Mouse (Mus musculus) embryonic facial prominence, embryonic 13.5 days (tissue): ENCODE measurements around the gene Gstm6. TPM values are rescaled to one million over a fixed set of nuclear protein-coding genes. Genes with fewer than 3 reads are reported as not detected.
"Not testable (repeated sequence)": the region's sequence is repeated elsewhere in the genome, so short reads cannot be mapped to it uniquely, and the experiment has no call there.

Experiments used
- ATAC-seq: fragments of 200-750 bp; cut with Nextera tagmentation; 2 replicates; pipeline ENCODE4 v1.8.0; 2017; ENCODE audit warnings: low read depth; ENCODE audit not compliant: insufficient number of reproducible peaks, insufficient read depth, low FRiP score, low TSS enrichment
- H3K27ac ChIP-seq: fragments of 300-500 bp; sonication (generic); 2 replicates; pipeline ENCODE4 v1.5.1; 2015; ENCODE audit warnings: moderate library complexity, mild to moderate bottlenecking, inconsistent platforms
- H3K27me3 ChIP-seq: fragments of 300-500 bp; sonication (generic); 2 replicates; pipeline ENCODE4 v1.6.1; 2015; ENCODE audit warnings: mild to moderate bottlenecking, inconsistent platforms
- H3K36me3 ChIP-seq: fragments of 300-500 bp; sonication (generic); 2 replicates; pipeline ENCODE4 v1.6.1; 2015; ENCODE audit warnings: mild to moderate bottlenecking, inconsistent platforms
- H3K4me1 ChIP-seq: fragments of 300-500 bp; sonication (generic); 2 replicates; pipeline ENCODE4 v1.6.1; 2015; ENCODE audit warnings: inconsistent platforms
- H3K4me2 ChIP-seq: fragments of 300-500 bp; sonication (generic); 2 replicates; pipeline ENCODE4 v1.6.1; 2015; ENCODE audit warnings: moderate library complexity, mild to moderate bottlenecking, inconsistent platforms
- H3K4me3 ChIP-seq: fragments of 300-500 bp; sonication (generic); 2 replicates; pipeline ENCODE4 v1.5.1; 2015; ENCODE audit warnings: mild to moderate bottlenecking, inconsistent platforms
- H3K9ac ChIP-seq: fragments of 300-500 bp; sonication (generic); 2 replicates; pipeline ENCODE4 v1.6.1; 2015; ENCODE audit warnings: mild to moderate bottlenecking, inconsistent platforms
- H3K9me3 ChIP-seq: fragments of 300-500 bp; sonication (generic); 2 replicates; pipeline ENCODE4 v1.6.1; 2016; ENCODE audit warnings: inconsistent platforms
- WGBS: fragments of 180-500 bp; shearing (Covaris S2); methylation state at CpG from one replicate; pipeline ENCODE4 v1.1.7; 2015; ENCODE audit warnings: mixed read lengths; 5-methylcytosine and 5-hydroxymethylcytosine counted together
- polyA plus RNA-seq: library from polyadenylated mRNA; unstranded; fragments of >200 nt; fragmentation: Nextera tagmentation; extraction: Ambion mirVana; gene quantifications from 2 replicates; pipeline ENCODE4 v1.2.1, GENCODE M21; 2015

The Gstm6 gene
- polyA plus RNA-seq, 1 experiment from 2014 or later, result 13.5 TPM

- no peak overlapping the region for H3K9ac ChIP-seq
- no peaks in the 10 kb centered on the region for H3K36me3 ChIP-seq
- H3K27ac ChIP-seq, result no peak overlapping the region
- ATAC-seq, result no peak
- WGBS, result 90% methylated on average over 3 of the region's 3 CpGs
- H3K4me1 ChIP-seq, result no peaks in the 10 kb centered on the region
- no peaks in the 10 kb centered on the region for H3K27me3 ChIP-seq
- H3K4me3 ChIP-seq, result no peak overlapping the region
- H3K9me3 ChIP-seq, result no peaks in the 10 kb centered on the region
- H3K4me2 ChIP-seq, result no peak overlapping the region
Observed at GRCm38 (mm10) chr3:107925335-107925734, 18.2 kb downstream of the Gstm6 start.

- H3K27ac ChIP-seq, result no peak overlapping the region
- 91% methylated on average over 5 of the region's 5 CpGs for WGBS
- H3K9ac ChIP-seq, result no peak overlapping the region
- H3K4me1 ChIP-seq, result 0 out of 2 replicates have a peak, but pooled peaks cover 5% of the 10 kb centered on the region
- no peak overlapping the region for H3K4me2 ChIP-seq
- no peaks in the 10 kb centered on the region for H3K27me3 ChIP-seq
- no peaks in the 10 kb centered on the region for H3K9me3 ChIP-seq
- H3K4me3 ChIP-seq, result no peak overlapping the region
- no peak for ATAC-seq
- H3K36me3 ChIP-seq, result no peaks in the 10 kb centered on the region
Observed at GRCm38 (mm10) chr3:107920348-107920747, 23.2 kb downstream of the Gstm6 start.

GRCm38 (mm10) chr3:107917783-107918408, 25.7 kb downstream of the Gstm6 start:
- Histone ChIP-seq H3K4me2 (no peak overlapping the region), H3K9me3 (no peaks in the 10 kb centered on the region), H3K9ac (no peak overlapping the region), H3K4me3 (no peak overlapping the region), H3K36me3 (no peaks in the 10 kb centered on the region), H3K27me3 (no peaks in the 10 kb centered on the region), H3K4me1 (0 out of 2 replicates have a peak, but pooled peaks cover 5% of the 10 kb centered on the region), H3K27ac (no peak overlapping the region)
- 40% methylated on average over 7 of the region's 7 CpGs for WGBS
- no peak for ATAC-seq

GRCm38 (mm10) chr3:107917097-107917496, 26.5 kb downstream of the Gstm6 start:
- Histone ChIP-seq H3K4me3 (no peak overlapping the region), H3K27ac (no peak overlapping the region), H3K4me1 (0 out of 2 replicates have a peak, but pooled peaks cover 5% of the 10 kb centered on the region), H3K9me3 (no peaks in the 10 kb centered on the region), H3K36me3 (no peaks in the 10 kb centered on the region), H3K9ac (no peak overlapping the region), H3K4me2 (no peak overlapping the region), H3K27me3 (no peaks in the 10 kb centered on the region)
- 83% methylated on average over 3 of the region's 3 CpGs for WGBS
- no peak for ATAC-seq

GRCm38 (mm10) chr3:107916674-107917073, 26.9 kb downstream of the Gstm6 start:
- Histone ChIP-seq H3K36me3 (no peaks in the 10 kb centered on the region), H3K9ac (no peak overlapping the region), H3K27me3 (no peaks in the 10 kb centered on the region), H3K27ac (no peak overlapping the region), H3K4me3 (no peak overlapping the region), H3K9me3 (no peaks in the 10 kb centered on the region), H3K4me2 (no peak overlapping the region), H3K4me1 (0 out of 2 replicates have a peak, but pooled peaks cover 5% of the 10 kb centered on the region)
- no peak for ATAC-seq
- 84% methylated on average over 15 of the region's 15 CpGs for WGBS

GRCm38 (mm10) chr3:107905942-107906341, 37.6 kb downstream of the Gstm6 start:
- Histone ChIP-seq H3K9me3 (no peaks in the 10 kb centered on the region), H3K36me3 (no peaks in the 10 kb centered on the region), H3K4me3 (no peak overlapping the region), H3K27me3 (no peaks in the 10 kb centered on the region), H3K4me1 (0 out of 2 replicates have a peak, but pooled peaks cover 16% of the 10 kb centered on the region), H3K4me2 (no peak overlapping the region), H3K27ac (no peak overlapping the region), H3K9ac (no peak overlapping the region)
- no peak for ATAC-seq
- WGBS, result 63% methylated on average over 6 of the region's 6 CpGs

GRCm38 (mm10) chr3:107900955-107901673, 42.4 kb downstream of the Gstm6 start:
- no peak for ATAC-seq
- H3K4me2 ChIP-seq, result no peak overlapping the region
- H3K4me1 ChIP-seq, result peaks cover 18% of the 10 kb centered on the region
- H3K9me3 ChIP-seq, result no peaks in the 10 kb centered on the region
- peaks cover 27% of the 10 kb centered on the region for H3K36me3 ChIP-seq
- H3K9ac ChIP-seq, result no peak overlapping the region
- H3K4me3 ChIP-seq, result no peak overlapping the region
- 64% methylated on average over 11 of the region's 11 CpGs for WGBS
- H3K27me3 ChIP-seq, result no peaks in the 10 kb centered on the region
- H3K27ac ChIP-seq, result no peak overlapping the region

GRCm38 (mm10) chr3:107898691-107899090, 44.9 kb downstream of the Gstm6 start:
- no peak overlapping the region for H3K9ac ChIP-seq
- H3K36me3 ChIP-seq, result peaks cover 27% of the 10 kb centered on the region
- ATAC-seq, result no peak
- H3K4me1 ChIP-seq, result peaks cover 18% of the 10 kb centered on the region
- no peak overlapping the region for H3K4me3 ChIP-seq
- no peaks in the 10 kb centered on the region for H3K9me3 ChIP-seq
- 90% methylated on average over 13 of the region's 13 CpGs for WGBS
- no peak overlapping the region for H3K27ac ChIP-seq
- H3K4me2 ChIP-seq, result no peak overlapping the region
- no peaks in the 10 kb centered on the region for H3K27me3 ChIP-seq

- peaks cover 40% of the 10 kb centered on the region for H3K36me3 ChIP-seq
- H3K27ac ChIP-seq, result peak within 1 kb of the TSS; percentile 81
- H3K4me3 ChIP-seq, result peak within 1 kb of the TSS; percentile 75
- no peaks in the 10 kb centered on the region for H3K9me3 ChIP-seq
- H3K4me2 ChIP-seq, result peak within 1 kb of the TSS; percentile 79
- no peaks in the 10 kb centered on the region for H3K27me3 ChIP-seq
- peak within 1 kb of the TSS; percentile 90 for H3K9ac ChIP-seq
- peak; percentile 87 for ATAC-seq
- 3% methylated on average over 40 of the region's 40 CpGs for WGBS
- H3K4me1 ChIP-seq, result peaks cover 9% of the 10 kb centered on the region
Observed at GRCm38 (mm10) chr3:107895720-107896569, 47.6 kb downstream of the Gstm6 start, which contains the start of gene Gstm5. Gene Gstm5, plus strand, starts transcription at chr3:107895821.

GRCm38 (mm10) chr3:107895194-107895719, 48.3 kb downstream of the Gstm6 start:
- 14% methylated on average over 6 of the region's 6 CpGs for WGBS
- Histone ChIP-seq H3K36me3 (peaks cover 40% of the 10 kb centered on the region), H3K4me2 (peak overlapping the region; percentile 79), H3K4me1 (peaks cover 9% of the 10 kb centered on the region), H3K27me3 (no peaks in the 10 kb centered on the region), H3K27ac (0 out of 2 replicates have a peak overlapping the region, but pooled peaks have one; percentile 81), H3K9me3 (no peaks in the 10 kb centered on the region), H3K9ac (peak overlapping the region; percentile 90), H3K4me3 (peak overlapping the region; percentile 75)
- no peak for ATAC-seq

- not testable (repeated sequence) for H3K27ac ChIP-seq, ATAC-seq, H3K4me3 ChIP-seq, H3K4me2 ChIP-seq, H3K27me3 ChIP-seq, H3K9me3 ChIP-seq, H3K4me1 ChIP-seq, H3K9ac ChIP-seq
- 70% methylated on average over 2 of the region's 2 CpGs for WGBS
- H3K36me3 ChIP-seq, result peaks cover 13% of the 10 kb centered on the region; the same call in 1 of the 2 replicates
Observed at GRCm38 (mm10) chr3:107889236-107889635, 54.3 kb downstream of the Gstm6 start.
